Mouse (Mus musculus): ENCODE data around the gene Napb.
"Not testable (repeated sequence)": the region's sequence is repeated elsewhere in the genome, so short reads cannot be mapped to it uniquely, and the experiment has no call there.

The Napb gene

DNA sequence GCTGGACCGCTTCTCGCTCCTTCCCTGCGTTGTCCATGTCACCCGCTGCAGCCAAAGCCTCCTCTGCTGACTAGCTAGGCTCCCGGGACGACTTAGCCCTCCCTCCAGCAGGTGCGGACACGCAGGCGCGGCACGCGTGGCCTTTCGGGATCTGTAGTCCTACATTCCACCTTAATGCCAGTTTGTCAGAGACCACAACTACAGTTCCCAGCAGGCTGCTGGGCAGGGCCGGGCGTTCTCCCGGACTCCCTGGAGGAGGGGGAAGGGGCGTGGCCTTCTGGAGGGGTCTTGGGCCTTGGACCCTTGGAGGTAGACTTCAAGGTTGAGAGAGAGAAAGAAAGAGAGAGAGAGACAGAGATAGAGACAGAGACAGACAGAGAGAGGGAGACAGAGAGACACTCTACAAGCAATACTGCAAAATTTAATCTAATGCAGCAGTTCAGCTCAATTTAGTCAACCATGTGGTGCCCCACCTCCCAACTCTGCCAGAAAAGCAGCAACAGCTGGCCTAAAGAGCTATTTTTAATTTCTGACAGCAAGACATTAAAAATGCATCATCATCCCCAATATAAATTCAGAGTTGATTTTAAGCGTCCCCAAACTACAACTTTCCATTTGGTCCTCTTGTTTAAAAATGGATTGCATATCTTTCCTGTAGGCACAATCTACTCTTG, at the start of gene Napb:
Gene Napb (minus strand): TSS at position 141 of the 674 bp plus-strand sequence.
- DNase-seq (ENCODE audit: low read depth): peak; percentile 53

DNA sequence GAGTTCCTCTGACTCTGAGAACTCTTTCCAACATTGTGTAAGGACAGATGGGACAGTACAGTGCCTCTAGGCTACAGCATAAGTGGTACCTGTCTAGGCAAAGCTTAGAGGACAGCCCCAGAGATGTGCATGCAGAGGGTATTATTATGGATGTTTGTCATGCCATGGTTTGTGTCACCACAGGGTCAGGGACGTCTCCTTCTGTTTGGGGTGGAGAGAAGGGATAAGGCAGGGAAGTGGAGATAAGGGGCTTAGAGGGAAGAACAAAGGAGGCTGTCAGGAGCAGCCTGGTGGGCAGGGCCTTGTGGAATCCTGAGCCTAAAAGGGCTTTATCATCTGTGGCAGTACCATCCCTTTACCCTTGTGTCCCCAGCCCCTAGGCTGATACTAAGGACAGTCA, 49.4 kb upstream of the Napb start, which contains the start of gene 8030411F24Rik:
Gene 8030411F24Rik (plus strand): TSS at position 301 of the 400 bp plus-strand sequence.
- no peak for DNase-seq (ENCODE audit: low read depth)

DNA sequence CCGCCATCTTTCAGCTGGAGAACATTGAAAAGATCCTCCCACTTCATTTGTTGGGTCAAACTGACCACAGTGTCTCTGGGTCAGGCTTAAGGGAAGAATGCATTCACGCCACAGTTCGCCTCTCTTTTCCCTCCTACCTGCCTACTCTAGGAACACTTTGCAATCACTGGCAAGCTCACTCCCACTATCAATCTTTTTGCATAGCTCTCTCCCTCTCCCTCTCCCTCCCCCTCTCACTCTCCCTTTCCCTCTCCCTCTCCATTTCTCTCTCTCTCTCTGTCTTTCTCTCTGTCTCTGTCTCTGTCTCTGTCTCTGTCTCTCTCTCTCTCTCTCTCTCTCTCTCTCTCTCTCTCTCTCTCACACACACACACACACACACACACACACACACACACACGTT, 39.1 kb upstream of the Napb start, which contains the start of gene Cst11:
Gene Cst11 (minus strand): TSS at position 101 of the 400 bp plus-strand sequence.
- not testable (repeated sequence) for DNase-seq (ENCODE audit: low read depth)

DNA sequence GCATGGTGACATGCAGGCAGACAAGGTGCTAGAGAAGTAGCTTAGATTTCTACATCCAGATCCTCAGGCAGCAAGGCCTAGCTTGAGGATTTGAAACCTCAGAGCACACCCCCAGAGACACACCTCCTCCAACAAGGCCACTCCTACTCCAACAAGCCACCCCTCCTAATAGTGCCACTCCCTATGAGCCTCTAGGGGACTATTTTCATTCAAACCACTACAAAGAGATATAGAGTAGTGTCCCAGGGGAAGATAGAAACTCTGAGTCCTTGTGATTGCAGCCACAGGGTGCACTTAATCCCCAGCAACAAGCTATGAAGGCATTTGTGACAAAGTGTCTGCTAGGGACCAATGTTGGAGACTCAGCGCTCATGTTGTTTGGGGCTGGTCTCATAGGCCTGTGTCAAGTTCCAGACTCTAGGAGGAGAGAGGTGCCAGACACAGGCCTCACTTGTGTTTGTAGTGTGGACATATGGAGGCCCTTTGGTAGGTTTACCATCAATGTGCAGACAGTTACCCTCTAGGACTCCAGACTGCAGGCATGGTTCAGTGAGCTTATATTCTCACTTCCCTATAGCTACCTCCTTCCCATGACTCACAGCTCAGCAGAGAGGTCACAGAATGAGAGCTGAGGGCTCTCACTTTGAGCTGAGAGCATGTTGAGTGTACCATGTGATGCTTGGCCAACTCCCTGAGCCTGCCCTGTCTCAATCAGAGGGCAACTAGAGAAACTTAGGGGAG, 31.6 kb upstream of the Napb start:
- no peak for DNase-seq (ENCODE audit: low read depth)

DNA sequence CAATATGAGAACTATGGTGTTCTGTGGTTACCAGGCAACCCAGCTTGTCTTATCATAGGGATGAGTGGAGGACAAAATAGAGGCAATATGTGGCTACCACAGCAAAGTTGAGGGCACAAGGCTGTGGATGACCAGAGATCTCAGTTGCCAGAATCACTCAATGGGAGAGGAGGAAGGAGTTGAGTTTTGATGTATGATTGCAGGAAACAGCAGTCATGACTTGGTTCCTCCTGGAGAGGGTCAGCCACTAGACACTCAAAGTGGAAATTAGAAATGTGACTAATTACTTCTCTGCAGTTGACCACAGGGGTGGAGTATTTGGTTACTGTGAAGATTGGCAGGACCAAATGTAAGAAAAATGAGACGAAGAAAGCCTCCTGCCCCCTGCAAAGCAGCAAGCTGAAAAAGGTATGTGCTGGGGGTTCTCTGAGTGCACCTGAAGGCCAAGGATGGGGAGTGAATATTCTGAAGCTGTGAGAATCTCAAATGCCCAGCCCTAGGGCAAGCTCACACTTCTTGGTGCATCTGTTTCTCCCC, 22.1 kb upstream of the Napb start:
- no peak for DNase-seq (ENCODE audit: low read depth)

DNA sequence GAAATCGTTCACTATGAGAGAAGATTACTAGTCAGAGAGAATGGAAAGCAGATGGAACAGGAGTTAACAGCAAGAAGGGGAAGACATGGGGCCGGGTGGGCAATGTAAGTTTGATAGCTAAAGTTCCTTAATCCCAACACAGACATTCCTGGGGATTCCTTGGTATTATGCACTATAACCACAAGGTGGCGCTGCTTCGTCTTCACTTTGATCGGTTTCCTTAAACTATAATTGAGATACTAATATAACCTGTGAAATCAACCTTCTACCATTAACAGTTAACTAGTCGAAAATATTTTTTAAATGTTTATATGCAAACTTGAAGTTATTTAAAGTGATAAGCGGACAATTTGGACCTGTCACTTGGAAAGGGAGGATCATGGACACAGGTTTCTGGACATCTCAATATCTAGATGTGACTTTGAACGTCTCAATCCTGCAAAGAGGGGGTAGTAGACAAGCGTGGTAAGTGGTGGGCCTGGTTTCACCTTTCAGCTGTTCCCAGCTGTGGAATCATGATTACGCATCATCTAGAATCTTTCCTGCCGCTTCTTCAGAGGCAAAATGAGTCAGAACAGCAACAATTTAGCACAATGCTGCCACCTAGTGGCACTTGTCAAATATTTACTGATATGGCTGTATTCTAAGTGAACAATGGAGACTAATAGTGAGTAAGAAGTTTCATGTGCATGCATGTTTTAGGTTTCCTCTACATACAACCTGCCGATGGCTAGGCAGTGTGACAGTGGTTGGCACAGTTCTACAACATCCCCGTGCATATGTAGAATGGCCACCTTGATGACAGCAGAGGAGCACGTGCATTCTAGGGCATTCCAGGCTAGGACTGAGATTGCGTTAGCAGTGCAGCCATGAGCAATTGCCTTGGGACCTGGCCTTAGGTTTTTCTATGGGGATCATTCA, 19.9 kb upstream of the Napb start:
- DNase-seq (ENCODE audit: low read depth): peak; percentile 90

DNA sequence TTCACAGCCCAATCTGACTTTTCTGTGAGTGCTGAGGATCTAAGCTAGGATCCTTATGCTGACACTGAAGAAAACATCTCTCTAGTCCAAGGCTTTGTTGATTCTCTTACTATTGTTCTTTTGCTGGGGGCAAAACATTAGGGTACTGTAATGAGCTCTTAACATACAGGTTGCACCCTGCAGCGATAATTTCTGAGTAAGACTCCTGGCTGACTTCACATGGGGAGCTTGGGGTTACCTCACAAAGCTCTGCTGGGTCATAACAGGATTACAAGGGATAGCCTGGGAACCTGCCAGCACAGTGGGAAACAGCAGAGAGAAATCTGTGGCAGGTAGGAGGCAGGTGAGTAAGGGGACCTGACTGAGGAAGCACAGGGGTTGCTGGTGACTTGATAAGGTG, 17.8 kb upstream of the Napb start, which contains the start of gene Cstl1:
Gene Cstl1 (plus strand): TSS at position 301 of the 400 bp plus-strand sequence.
- no peak for DNase-seq (ENCODE audit: low read depth)

DNA sequence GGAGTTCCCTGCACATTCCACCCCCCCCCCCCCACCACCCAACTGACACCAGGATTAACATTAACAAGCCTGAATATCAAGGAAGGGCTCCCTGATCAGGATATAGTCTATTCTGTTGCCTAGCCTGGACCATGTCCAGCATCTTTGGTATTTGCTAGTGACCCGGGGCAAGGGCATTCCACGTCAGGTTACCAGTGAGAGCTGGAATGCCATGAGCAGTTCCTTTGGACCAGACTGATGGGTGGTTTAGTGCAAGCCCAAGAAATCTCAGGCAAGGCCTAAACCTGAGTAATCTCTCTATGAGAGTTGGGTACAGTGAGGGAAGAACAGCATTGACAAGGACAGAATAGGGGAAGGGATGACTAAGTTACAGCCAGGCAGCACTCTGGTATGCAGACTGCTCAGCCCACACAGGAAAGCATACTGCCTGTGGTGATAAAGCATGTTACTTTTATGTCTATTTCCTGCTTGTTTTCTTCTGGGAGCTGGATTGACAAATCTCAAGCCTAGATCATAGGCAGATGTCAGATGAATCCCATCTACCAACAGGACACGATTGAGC, 11.7 kb upstream of the Napb start:
- DNase-seq (ENCODE audit: low read depth): no peak

DNA sequence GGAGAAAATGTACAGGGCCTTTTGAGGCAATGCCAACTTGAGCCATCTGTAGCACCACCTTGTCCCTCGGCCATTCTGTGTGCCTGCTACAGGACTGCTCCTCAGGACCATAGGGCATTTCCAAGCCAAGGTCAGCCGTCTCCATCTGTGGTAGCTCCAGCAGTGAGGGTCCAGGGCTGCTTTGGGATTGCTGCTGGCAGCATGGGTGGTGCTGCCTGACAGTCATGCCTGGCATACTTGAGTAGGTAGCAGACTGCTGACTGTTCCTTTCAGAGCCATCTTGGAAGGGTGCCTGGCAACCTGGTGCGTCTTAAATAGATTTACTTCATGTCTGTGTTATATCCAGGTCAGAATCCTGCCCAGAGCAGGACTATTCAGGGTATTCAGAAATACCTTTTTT, 10.7 kb upstream of the Napb start:
- no peak for DNase-seq (ENCODE audit: low read depth)

DNA sequence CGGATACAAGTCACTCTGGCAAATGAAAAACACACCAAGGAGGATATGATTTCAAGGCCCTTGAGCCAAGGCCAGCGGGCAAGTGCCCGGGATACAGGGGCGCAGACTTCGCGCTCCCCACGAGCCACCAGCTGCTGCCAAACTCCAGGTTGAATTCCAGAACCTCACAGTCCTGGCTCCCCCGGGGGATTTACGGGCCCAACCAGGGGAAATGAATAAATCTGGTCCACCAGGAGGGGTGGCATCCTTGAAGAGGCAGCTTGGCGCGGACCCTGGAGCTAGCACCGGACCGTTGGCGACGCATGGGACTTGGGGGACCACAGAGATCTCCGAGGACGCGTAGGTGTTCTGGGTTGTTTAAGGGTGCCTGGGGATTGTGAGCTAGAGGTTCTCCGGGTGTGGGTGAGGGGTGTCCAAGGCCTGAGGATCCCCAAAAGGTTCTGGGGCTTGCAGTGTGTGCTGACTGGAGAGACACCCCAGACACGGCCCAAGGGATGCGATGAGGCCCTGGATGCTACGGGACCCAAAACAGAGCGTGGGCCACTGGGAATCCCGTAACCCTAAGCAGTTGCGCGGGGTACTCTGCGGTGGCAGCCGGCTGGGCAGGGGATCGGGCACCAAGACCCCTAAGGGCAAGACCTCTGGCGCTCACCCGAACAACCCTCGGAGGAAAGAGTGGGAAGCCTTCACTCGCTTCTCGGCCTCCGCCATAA, 497 bp downstream of the Napb start:
- peak; percentile 4 for DNase-seq (ENCODE audit: low read depth)

DNA sequence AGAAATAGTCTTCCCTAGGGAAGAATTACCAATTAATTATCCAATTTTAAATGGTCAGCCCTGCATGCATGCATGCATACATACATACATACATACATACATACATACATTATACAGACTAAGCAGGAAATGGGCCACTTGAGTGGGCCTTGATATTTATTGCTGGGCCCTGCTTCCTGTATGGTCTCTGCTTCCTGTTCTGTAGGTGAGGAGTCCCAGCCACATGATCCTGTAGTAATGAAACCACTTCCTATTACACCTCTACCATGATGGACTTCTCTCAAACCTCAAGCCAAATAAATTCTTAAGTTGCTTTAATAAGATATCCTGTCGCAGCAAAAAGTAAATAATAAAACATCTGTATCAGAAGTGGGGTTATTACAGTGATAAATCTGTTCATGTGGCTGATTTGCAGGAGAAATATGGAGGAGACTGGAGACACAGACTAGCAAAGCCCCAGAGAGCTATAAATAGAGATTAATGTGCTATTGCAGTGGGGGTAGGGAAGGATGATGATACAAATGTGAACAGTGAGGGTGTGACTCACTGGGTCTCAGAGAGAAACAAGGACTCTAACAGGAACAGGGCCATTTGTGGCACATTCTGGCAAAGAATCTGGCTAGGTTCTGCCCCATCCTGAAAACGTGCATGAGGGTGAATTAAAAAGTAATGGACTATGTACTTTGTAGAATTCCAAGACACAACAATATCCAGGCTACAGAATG, 12.8 kb downstream of the Napb start:
- no peak for DNase-seq (ENCODE audit: low read depth)

DNA sequence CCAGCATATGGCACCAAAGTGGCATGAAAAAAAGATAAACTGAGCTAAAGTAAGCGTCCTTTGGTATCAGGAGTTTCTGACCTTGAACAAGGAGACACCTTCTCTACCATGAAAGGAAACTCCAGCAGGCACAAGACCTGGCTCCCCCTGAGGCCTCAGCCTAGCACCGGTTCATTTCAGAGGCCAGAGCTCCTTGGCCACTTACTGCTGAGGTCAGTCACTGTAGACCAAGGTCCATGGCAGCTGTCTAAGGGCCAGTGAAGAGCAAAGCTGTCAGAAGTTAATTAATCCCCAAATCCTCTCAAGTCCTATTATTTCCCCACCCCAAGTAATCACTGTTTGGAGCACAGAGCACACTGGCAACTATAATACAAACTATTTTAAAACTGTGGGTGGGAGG, 15.2 kb downstream of the Napb start:
- DNase-seq (ENCODE audit: low read depth): no peak

DNA sequence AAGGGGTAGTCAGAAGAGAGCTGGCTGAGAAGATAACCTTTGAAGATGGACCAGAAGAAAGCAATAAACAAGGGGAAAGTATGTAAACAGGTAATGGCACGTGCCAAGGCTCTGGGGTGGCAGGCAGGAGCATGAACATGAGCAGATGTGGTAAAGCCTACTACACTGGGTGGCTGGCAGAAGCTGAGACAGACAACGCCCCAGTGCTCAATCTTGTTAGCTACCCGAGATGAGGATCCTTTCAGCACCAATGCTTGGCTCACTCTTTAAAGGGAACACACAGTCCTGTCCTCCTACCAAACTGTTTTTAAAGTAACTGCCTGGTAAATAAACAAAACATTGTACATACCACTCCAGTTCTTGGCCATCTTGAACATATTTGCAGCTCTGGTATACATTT, 19.9 kb downstream of the Napb start:
- no peak for DNase-seq (ENCODE audit: low read depth)

DNA sequence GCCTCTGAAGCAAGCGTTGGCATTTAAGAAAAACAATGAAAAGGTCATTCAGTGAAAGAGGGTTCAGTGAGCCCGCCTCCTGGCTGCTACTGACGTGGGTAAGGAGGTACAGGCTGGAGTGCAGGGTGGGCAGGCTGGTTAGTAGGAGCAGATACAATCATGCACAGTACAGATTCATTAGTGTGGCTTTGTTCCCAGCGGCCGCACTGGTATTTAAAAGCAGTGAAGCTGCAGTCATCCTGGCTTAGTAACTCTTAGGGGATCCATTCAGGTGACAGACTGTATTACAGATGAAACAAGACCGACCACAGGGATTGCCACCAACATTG, 25.1 kb downstream of the Napb start:
- no peak for DNase-seq (ENCODE audit: low read depth)

DNA sequence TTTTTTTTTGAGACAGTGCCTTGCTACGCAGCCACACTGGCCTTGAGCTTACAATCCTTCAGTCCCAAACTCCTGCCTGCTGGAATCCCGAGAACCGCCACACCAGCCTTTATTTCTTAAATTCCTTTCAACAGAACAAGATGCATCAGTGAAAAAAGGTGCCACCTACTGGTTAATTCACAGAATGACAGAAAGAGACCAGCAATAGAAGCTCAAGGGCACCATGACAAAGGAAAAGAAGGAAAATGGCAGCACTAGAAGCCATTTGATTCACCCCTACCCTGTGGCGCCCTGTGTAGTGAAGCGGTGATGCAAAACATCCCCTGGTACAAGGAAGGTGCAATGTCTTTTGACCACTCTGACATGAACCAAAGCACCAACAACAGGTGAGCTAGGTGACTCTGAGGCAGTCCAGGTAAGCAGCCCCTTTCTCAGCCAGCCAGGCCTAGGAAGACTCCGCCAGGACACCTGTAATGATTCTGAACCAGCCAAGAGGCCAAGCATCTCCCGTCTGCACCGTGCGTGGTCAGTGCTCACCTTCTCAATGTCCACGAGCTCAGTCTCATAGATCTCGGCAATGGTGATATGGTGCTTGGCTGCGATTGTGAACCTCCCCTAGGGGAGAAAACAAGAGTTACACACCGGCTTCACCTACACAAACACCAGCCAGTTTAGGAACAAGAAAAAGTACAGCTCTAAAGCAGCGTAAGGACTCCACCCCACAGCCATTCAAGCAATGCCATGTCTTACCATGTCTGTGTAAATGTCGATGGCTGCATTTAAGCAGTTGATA, 25.7 kb downstream of the Napb start:
- peak; percentile 54 for DNase-seq (ENCODE audit: low read depth)

DNA sequence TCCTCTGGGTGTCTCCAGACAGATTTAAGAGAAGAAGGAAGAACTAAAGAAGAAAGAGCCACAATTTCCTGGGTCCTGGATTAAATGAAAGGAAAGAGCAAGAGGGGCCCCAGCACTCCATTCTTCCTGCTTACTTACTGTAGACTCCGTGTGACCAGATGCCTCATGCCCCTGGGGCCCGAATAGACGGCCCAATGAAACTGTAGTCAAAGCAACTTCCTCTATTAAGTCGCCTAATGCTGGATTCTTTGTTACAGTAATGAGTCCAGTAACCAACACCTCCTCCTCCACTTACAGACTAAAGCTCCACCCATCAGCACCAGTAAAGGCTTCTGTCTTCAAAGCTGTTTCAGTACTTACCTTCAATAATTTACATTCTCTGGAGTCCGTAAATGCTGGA, 33.7 kb downstream of the Napb start:
- DNase-seq (ENCODE audit: low read depth): no peak

DNA sequence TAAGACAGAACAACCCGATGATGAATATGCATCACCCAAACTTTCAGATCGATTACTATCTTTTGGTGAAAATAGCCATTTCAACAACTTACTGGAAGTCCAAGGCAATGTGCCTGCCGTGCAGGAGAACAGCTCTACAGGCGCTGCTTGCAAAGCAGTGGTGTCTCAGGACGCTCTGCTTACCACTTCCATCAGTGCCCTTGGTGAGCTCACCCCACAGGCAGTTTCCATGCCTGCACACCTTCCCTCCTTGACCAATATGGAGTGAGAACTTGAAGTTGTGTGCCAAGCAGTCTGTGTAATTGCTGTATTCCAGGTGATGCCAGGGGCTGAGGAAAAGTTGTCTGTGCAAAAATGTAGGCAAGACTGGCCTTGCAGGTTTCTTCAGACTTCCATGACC, 41.5 kb downstream of the Napb start:
- DNase-seq (ENCODE audit: low read depth): no peak

DNA sequence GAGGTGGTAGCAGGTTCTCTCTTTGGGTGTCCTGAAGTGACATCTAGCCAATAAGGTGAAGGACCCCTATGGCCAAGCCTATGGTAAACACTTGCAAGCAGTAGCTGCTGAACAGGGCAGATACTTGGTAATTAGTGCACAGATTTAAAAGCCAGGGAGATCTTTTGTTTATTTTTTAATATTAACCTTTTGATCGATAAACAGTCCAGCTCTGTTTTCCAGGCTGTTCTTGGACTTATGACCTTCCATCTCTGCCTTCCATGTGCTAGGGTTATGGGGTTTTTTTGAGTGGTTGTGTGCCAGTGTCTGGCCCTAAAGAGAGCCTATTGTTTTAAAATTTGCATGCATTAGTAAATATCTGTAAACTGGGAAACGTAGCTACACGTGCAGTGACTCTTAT, 42.0 kb downstream of the Napb start:
- no peak for DNase-seq (ENCODE audit: low read depth)

DNA sequence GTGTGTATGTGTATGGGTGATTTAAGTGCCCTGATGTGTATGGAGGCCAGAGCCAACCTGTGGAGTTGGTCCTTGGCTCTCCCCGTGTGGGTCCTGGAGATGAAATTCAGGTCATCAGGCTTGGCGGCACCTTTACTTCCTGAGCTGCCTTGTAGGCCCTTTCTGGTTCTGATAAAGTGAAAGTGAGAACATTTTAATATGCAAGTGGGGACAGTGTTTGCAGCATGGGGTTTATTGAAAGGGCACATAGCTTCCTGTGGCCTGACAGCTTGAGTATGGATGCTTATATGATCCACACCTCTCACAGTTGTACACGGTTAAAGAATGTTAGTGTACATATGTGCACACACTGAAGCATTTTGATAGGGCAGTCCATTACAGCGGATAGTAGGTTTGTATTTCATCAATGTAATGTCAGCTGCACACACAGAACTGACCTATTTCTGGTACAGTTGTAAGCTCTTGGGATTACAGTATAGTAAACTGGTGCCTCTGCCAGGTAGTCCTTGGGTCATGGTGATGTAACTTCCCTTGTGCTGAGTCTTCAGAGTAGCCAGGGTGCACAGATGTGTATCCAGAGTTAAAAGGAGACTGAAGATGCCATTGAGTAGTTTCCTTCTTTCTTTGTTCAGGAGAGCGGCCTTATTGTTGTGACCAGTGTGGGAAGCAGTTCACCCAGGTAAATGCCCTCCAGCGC, 42.7 kb downstream of the Napb start:
- peak; percentile 35 for DNase-seq (ENCODE audit: low read depth)

All from induced T-regulatory cell, adult 2 months (primary cell).